Mouse (Mus musculus) bone marrow, adult 2 months (tissue): ENCODE measurements around the gene Tsx.

Experiments used
- CTCF ChIP-seq: fragments of 200-500 bp; IDR thresholded peaks from 2 replicates; pipeline ENCODE4 v1.5.1; 2011; ENCODE audit warnings: low read length, control low read depth; ENCODE audit not compliant: control insufficient read depth, insufficient read depth
- POLR2A ChIP-seq: fragments of 200-500 bp; IDR thresholded peaks from 2 replicates; pipeline ENCODE4 v1.6.1; 2011; ENCODE audit warnings: low read depth, mild to moderate bottlenecking, control low read depth, low read length, borderline replicate concordance; ENCODE audit not compliant: control insufficient read depth

GRCm38 (mm10) chrX:103368650-103369049 is 45.6 kb upstream of the Tsx start:
- TF ChIP-seq POLR2A (no peak), CTCF (no peak)
